Mouse (Mus musculus): Measurements from ENCODE around the gene Ccdc162.
A peak's percentile ranks its signal among the peaks of the same experiment; 100 is the strongest.
"Not testable (repeated sequence)": the region's sequence is repeated elsewhere in the genome, so short reads cannot be mapped to it uniquely, and the experiment has no call there.

Gene Ccdc162

GRCm38 (mm10) chr10:41699669-41700068 lies 16.8 kb downstream of the Ccdc162 start:
- no peak for DNase-seq (ENCODE audit: extremely low read depth, low read depth, low spot score)

GRCm38 (mm10) chr10:41697040-41697439 lies 19.4 kb downstream of the Ccdc162 start:
- peak; percentile 76 for DNase-seq (ENCODE audit: extremely low read depth, low read depth, low spot score)

- no peak for DNase-seq (ENCODE audit: extremely low read depth, low read depth, low spot score)
These were observed 25.5 kb downstream of the Ccdc162 start for GRCm38 (mm10) chr10:41690978-41691377.

GRCm38 (mm10) chr10:41689941-41690887 lies 26.2 kb downstream of the Ccdc162 start:
- DNase-seq (ENCODE audit: extremely low read depth, low read depth, low spot score) = no peak

- no peak for DNase-seq (ENCODE audit: extremely low read depth, low read depth, low spot score)
These were observed 31.9 kb downstream of the Ccdc162 start for GRCm38 (mm10) chr10:41684548-41684996.

- DNase-seq (ENCODE audit: extremely low read depth, low read depth, low spot score) = no peak
These were observed 33.7 kb downstream of the Ccdc162 start for GRCm38 (mm10) chr10:41682546-41683393.

GRCm38 (mm10) chr10:41678746-41679360 lies 37.6 kb downstream of the Ccdc162 start:
- no peak for DNase-seq (ENCODE audit: extremely low read depth, low read depth, low spot score)

- DNase-seq (ENCODE audit: extremely low read depth, low read depth, low spot score) = no peak
These were observed 39.0 kb downstream of the Ccdc162 start for GRCm38 (mm10) chr10:41677396-41677795.

- no peak for DNase-seq (ENCODE audit: extremely low read depth, low read depth, low spot score)
These were observed 39.8 kb downstream of the Ccdc162 start for GRCm38 (mm10) chr10:41676661-41677061.

- DNase-seq (ENCODE audit: extremely low read depth, low read depth, low spot score) = no peak
These were observed 40.4 kb downstream of the Ccdc162 start for GRCm38 (mm10) chr10:41675842-41676571.

- no peak for DNase-seq (ENCODE audit: extremely low read depth, low read depth, low spot score)
These were observed 41.2 kb downstream of the Ccdc162 start for GRCm38 (mm10) chr10:41675243-41675642.

- no peak for DNase-seq (ENCODE audit: extremely low read depth, low read depth, low spot score)
These were observed 42.1 kb downstream of the Ccdc162 start for GRCm38 (mm10) chr10:41674362-41674761.

- no peak for DNase-seq (ENCODE audit: extremely low read depth, low read depth, low spot score)
These were observed 46.2 kb downstream of the Ccdc162 start for GRCm38 (mm10) chr10:41670196-41670595.

GRCm38 (mm10) chr10:41665498-41665897 lies 50.9 kb downstream of the Ccdc162 start:
- no peak for DNase-seq (ENCODE audit: extremely low read depth, low read depth, low spot score)

GRCm38 (mm10) chr10:41659671-41660070 lies 56.8 kb downstream of the Ccdc162 start:
- not testable (repeated sequence) for DNase-seq (ENCODE audit: extremely low read depth, low read depth, low spot score)

GRCm38 (mm10) chr10:41655684-41656083 lies 60.8 kb downstream of the Ccdc162 start:
- not testable (repeated sequence) for DNase-seq (ENCODE audit: extremely low read depth, low read depth, low spot score)

GRCm38 (mm10) chr10:41652988-41653387 lies 63.4 kb downstream of the Ccdc162 start:
- no peak for DNase-seq (ENCODE audit: extremely low read depth, low read depth, low spot score)

GRCm38 (mm10) chr10:41652094-41652775 lies 64.2 kb downstream of the Ccdc162 start:
- no peak for DNase-seq (ENCODE audit: extremely low read depth, low read depth, low spot score)

GRCm38 (mm10) chr10:41651532-41651931 lies 64.9 kb downstream of the Ccdc162 start:
- no peak for DNase-seq (ENCODE audit: extremely low read depth, low read depth, low spot score)

GRCm38 (mm10) chr10:41649186-41649585 lies 67.2 kb downstream of the Ccdc162 start:
- DNase-seq (ENCODE audit: extremely low read depth, low read depth, low spot score) = no peak
